Mouse (Mus musculus) brain, embryonic 14.5 days (tissue): ENCODE measurements around the gene Acbd6.

Experiments used
- CTCF ChIP-seq: fragments of 200-500 bp; IDR thresholded peaks from 2 replicates; pipeline ENCODE4 v1.5.1; 2012; ENCODE audit warnings: inconsistent platforms, mild to moderate bottlenecking, moderate library complexity, borderline replicate concordance; ENCODE audit not compliant: insufficient read depth, insufficient read length; ENCODE audit errors: extremely low read depth
- POLR2A ChIP-seq: fragments of 200-500 bp; IDR thresholded peaks from 2 replicates; pipeline ENCODE4 v1.6.1; 2012; ENCODE audit warnings: mild to moderate bottlenecking, inconsistent platforms, borderline replicate concordance; ENCODE audit not compliant: poor library complexity, insufficient read depth, insufficient read length, severe bottlenecking; ENCODE audit errors: extremely low read depth

DNA sequence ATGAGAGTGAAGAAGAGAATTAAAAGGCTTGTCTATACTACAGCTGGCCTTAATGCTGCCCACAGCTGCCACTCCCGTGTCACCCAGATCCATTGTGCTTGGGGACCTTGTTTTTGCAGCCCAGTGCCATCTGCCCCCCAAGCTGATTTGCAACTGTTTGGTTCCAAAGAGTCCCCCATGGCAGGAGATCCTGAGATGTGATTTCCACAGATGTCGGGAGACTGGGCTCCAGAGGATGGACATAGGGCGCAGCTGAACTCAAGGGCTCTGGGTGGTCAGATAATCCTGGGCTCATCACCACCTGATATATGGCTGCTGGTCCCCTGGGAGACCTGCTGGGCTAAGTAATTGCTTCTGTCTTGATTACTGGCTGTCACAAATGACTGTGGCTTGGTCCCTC, 160.9 kb downstream of the Acbd6 start:
- TF ChIP-seq CTCF (no peak), POLR2A (no peak)
